Mouse (Mus musculus) intestine, embryonic 15.5 days (tissue): ENCODE measurements around the gene Ptpn5. TPM values are rescaled to one million over a fixed set of nuclear protein-coding genes. Genes with fewer than 3 reads are reported as not detected.

Experiments
- ATAC-seq: fragments of 200-750 bp; cut with Nextera tagmentation; 2 replicates; pipeline ENCODE4 v1.8.0; 2017; ENCODE audit warnings: moderate TSS enrichment, moderate library complexity
- H3K27ac ChIP-seq: fragments of 300-500 bp; sonication (generic); 2 replicates; pipeline ENCODE4 v1.5.1; 2015; ENCODE audit warnings: mild to moderate bottlenecking, inconsistent platforms
- H3K27me3 ChIP-seq: fragments of 300-500 bp; sonication (generic); replicated peaks from 2 replicates; pipeline ENCODE4 v1.6.1; 2015; ENCODE audit warnings: inconsistent platforms
- H3K36me3 ChIP-seq: fragments of 300-500 bp; sonication (generic); 2 replicates; pipeline ENCODE4 v1.6.1; 2015; ENCODE audit warnings: inconsistent platforms
- H3K4me1 ChIP-seq: fragments of 300-500 bp; sonication (generic); replicated peaks from 2 replicates; pipeline ENCODE4 v1.6.1; 2015; ENCODE audit warnings: inconsistent platforms
- H3K4me2 ChIP-seq: fragments of 300-500 bp; sonication (generic); replicated peaks from 2 replicates; pipeline ENCODE4 v1.6.1; 2015; ENCODE audit warnings: mild to moderate bottlenecking, inconsistent platforms
- H3K4me3 ChIP-seq: fragments of 300-500 bp; sonication (generic); replicated peaks from 2 replicates; pipeline ENCODE4 v1.5.1; 2015; ENCODE audit warnings: inconsistent platforms
- H3K9ac ChIP-seq: fragments of 300-500 bp; sonication (generic); 2 replicates; pipeline ENCODE4 v1.6.1; 2015; ENCODE audit warnings: inconsistent platforms
- H3K9me3 ChIP-seq: fragments of 300-500 bp; sonication (generic); 2 replicates; pipeline ENCODE4 v1.6.1; 2016; ENCODE audit warnings: inconsistent platforms
- WGBS: fragments of 180-500 bp; shearing (Covaris S2); methylation state at CpG from one replicate; pipeline ENCODE4 v1.1.7; 2015; 5-methylcytosine and 5-hydroxymethylcytosine counted together
- polyA plus RNA-seq: library from polyadenylated mRNA; unstranded; fragments of >200 nt; fragmentation: Nextera tagmentation; extraction: Ambion mirVana; gene quantifications from 2 replicates; pipeline ENCODE4 v1.2.1, GENCODE M21; 2015

Gene Ptpn5
- polyA plus RNA-seq, 1 experiment from 2014 or later, result 2.0 TPM

GRCm38 (mm10) chr7:47108779-47109189 lies 24.7 kb downstream of the Ptpn5 start:
- H3K4me1 ChIP-seq, result no peaks in the 10 kb centered on the region
- no peak overlapping the region for H3K4me2 ChIP-seq
- H3K9me3 ChIP-seq, result no peaks in the 10 kb centered on the region
- ATAC-seq, result no peak
- H3K9ac ChIP-seq, result no peak overlapping the region
- no peak overlapping the region for H3K4me3 ChIP-seq
- no peak overlapping the region for H3K27ac ChIP-seq
- H3K27me3 ChIP-seq, result no peaks in the 10 kb centered on the region
- 80% methylated on average over 13 of the region's 13 CpGs for WGBS
- no peaks in the 10 kb centered on the region for H3K36me3 ChIP-seq

DNA sequence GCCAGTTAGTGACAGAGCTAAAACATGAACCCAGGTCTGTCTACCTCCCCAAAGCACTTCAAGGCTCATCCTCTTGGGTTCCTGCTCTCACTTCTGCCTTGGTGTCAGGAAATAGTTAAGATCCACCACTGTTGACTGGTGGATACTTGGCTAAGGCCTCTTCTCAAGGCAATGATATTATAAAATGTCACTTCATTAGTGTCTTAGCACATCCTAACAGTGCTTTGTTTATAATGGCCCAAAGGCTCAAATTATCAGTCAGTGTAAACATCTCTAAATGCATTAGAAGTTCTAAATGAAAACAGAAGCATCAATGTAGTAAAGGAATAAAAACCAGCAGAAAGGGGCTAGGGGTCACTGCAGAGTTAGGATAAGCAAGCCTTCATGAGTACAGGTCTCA lies 26.5 kb downstream of the Ptpn5 start:
- no peaks in the 10 kb centered on the region for H3K9me3 ChIP-seq
- H3K4me1 ChIP-seq, result no peaks in the 10 kb centered on the region
- no peak overlapping the region for H3K27ac ChIP-seq
- no peak overlapping the region for H3K4me3 ChIP-seq
- H3K27me3 ChIP-seq, result no peaks in the 10 kb centered on the region
- no peak overlapping the region for H3K4me2 ChIP-seq
- ATAC-seq, result no peak
- no peaks in the 10 kb centered on the region for H3K36me3 ChIP-seq
- H3K9ac ChIP-seq, result no peak overlapping the region

DNA sequence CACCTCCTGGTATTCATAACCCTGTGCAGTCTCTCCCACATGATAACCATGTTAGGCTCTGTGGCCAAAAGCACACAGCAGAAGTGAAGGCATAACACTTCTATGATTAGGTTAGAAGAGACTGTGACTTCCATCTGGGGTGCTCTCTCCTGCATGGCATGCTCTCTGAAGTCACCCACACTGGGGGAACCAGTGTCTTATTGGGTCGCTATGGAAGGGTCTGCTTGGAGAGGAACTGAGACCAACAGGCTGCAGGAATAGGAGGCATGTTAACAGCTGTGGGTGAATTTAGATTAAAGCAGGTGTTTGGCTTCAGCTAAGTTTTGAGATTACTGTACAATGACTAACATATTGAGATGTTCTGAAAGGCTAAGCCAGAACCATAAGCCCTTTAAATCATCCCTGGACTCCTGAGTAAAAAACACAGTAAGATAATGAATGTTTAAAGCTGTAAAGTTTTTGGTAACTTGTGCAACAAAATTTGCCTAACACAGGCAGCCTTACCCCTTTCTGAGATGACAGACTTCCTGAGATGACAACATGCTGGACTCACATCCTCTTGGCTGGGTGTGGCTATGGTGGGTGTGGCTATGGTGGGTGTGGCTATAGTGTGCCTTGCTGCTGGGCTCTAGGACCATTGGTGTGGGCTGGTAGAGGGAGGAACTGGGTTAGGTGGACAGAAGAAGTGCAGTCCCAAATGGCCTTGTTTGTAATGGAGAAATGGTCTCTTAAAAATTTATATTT lies 29.6 kb downstream of the Ptpn5 start:
- no peaks in the 10 kb centered on the region for H3K9me3 ChIP-seq
- H3K36me3 ChIP-seq, result no peaks in the 10 kb centered on the region
- no peaks in the 10 kb centered on the region for H3K27me3 ChIP-seq
- no peaks in the 10 kb centered on the region for H3K4me1 ChIP-seq
- WGBS, result 68% methylated on average over 1 of the region's 1 CpGs
- ATAC-seq, result no peak
- H3K4me2 ChIP-seq, result no peak overlapping the region
- no peak overlapping the region for H3K9ac ChIP-seq
- no peak overlapping the region for H3K4me3 ChIP-seq
- H3K27ac ChIP-seq, result no peak overlapping the region

- no peaks in the 10 kb centered on the region for H3K4me1 ChIP-seq
- H3K9ac ChIP-seq, result no peak overlapping the region
- no peaks in the 10 kb centered on the region for H3K9me3 ChIP-seq
- WGBS, result 64% methylated on average over 2 of the region's 2 CpGs
- H3K4me3 ChIP-seq, result no peak overlapping the region
- H3K27ac ChIP-seq, result no peak overlapping the region
- no peak for ATAC-seq
- H3K27me3 ChIP-seq, result no peaks in the 10 kb centered on the region
- H3K4me2 ChIP-seq, result no peak overlapping the region
- H3K36me3 ChIP-seq, result no peaks in the 10 kb centered on the region
These were observed 30.5 kb downstream of the Ptpn5 start for GRCm38 (mm10) chr7:47102970-47103369.

- H3K27ac ChIP-seq, result no peak overlapping the region
These were observed 32.9 kb downstream of the Ptpn5 start for GRCm38 (mm10) chr7:47100615-47101014.

DNA sequence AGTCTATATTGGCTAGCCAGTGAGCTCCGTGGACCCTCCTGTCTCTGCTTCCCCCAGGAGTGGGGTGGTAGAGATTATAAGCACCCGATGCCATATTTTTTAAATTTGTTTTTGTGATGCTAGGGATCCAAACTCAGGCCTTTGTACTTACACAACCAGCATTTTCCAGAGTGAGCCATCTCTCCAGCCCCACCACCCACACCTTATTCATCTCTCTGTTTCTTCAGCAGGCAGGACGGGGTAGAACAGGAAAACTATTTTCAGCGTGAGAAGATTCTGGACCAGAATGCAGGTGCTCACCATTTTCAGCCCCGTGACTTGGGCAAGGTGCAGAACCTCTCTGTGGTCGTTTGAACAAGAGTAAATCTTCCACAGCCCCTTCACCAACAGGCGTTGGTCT lies 34.2 kb downstream of the Ptpn5 start:
- Histone ChIP-seq H3K27me3 (no peaks in the 10 kb centered on the region), H3K9me3 (no peaks in the 10 kb centered on the region), H3K4me1 (no peaks in the 10 kb centered on the region), H3K27ac (no peak overlapping the region), H3K36me3 (no peaks in the 10 kb centered on the region), H3K9ac (no peak overlapping the region), H3K4me3 (no peak overlapping the region), H3K4me2 (no peak overlapping the region)
- no peak for ATAC-seq
- 79% methylated on average over 7 of the region's 7 CpGs for WGBS

More at GRCm38 (mm10) chr7:47100615-47101014, 32.9 kb downstream of the Ptpn5 start:
- H3K4me3 ChIP-seq, result no peak overlapping the region
- no peaks in the 10 kb centered on the region for H3K9me3 ChIP-seq
- no peaks in the 10 kb centered on the region for H3K36me3 ChIP-seq
- no peak for ATAC-seq
- H3K9ac ChIP-seq, result no peak overlapping the region
- H3K27me3 ChIP-seq, result no peaks in the 10 kb centered on the region
- H3K4me2 ChIP-seq, result no peak overlapping the region
- 64% methylated on average over 6 of the region's 6 CpGs for WGBS
- no peaks in the 10 kb centered on the region for H3K4me1 ChIP-seq

GRCm38 (mm10) chr7:47098044-47098443 lies 35.4 kb downstream of the Ptpn5 start:
- H3K27ac ChIP-seq, result no peak overlapping the region
- no peak overlapping the region for H3K9ac ChIP-seq
- 66% methylated on average over 7 of the region's 7 CpGs for WGBS
- ATAC-seq, result no peak
- H3K4me1 ChIP-seq, result no peaks in the 10 kb centered on the region
- no peak overlapping the region for H3K4me2 ChIP-seq
- H3K9me3 ChIP-seq, result no peaks in the 10 kb centered on the region
- no peak overlapping the region for H3K4me3 ChIP-seq
- H3K27me3 ChIP-seq, result no peaks in the 10 kb centered on the region
- H3K36me3 ChIP-seq, result no peaks in the 10 kb centered on the region

DNA sequence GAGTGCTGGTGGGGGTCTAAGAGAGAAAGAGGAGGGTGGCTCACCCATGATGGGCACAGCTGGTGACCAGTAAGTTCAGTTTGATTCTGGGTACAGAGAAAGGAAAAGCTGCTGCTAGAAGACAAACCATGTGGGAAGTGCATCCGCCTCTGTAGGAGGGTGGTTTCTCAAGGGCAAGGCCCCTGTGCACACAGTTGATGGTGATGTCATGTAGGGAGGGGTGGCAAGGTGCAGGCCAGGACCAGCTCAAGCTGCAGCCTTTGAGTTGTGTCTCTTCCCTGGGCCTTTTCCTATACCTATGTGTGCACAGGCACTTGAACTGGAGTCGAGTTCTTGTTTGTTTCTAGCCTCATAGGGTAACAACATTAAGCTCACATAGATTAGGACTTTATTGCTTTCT lies 38.5 kb downstream of the Ptpn5 start:
- no peaks in the 10 kb centered on the region for H3K4me1 ChIP-seq
- 46% methylated on average over 2 of the region's 2 CpGs for WGBS
- H3K4me3 ChIP-seq, result no peak overlapping the region
- H3K9ac ChIP-seq, result no peak overlapping the region
- H3K36me3 ChIP-seq, result no peaks in the 10 kb centered on the region
- no peak overlapping the region for H3K4me2 ChIP-seq
- H3K9me3 ChIP-seq, result no peaks in the 10 kb centered on the region
- ATAC-seq, result no peak
- no peak overlapping the region for H3K27ac ChIP-seq
- no peaks in the 10 kb centered on the region for H3K27me3 ChIP-seq

GRCm38 (mm10) chr7:47093935-47094334 lies 39.5 kb downstream of the Ptpn5 start:
- no peaks in the 10 kb centered on the region for H3K4me1 ChIP-seq
- no peak overlapping the region for H3K27ac ChIP-seq
- 87% methylated on average over 5 of the region's 5 CpGs for WGBS
- no peak for ATAC-seq
- H3K4me2 ChIP-seq, result no peak overlapping the region
- no peak overlapping the region for H3K9ac ChIP-seq
- no peak overlapping the region for H3K4me3 ChIP-seq
- H3K36me3 ChIP-seq, result no peaks in the 10 kb centered on the region
- no peaks in the 10 kb centered on the region for H3K27me3 ChIP-seq
- H3K9me3 ChIP-seq, result no peaks in the 10 kb centered on the region

- no peak overlapping the region for H3K4me3 ChIP-seq
- no peaks in the 10 kb centered on the region for H3K36me3 ChIP-seq
- no peak overlapping the region for H3K27ac ChIP-seq
- no peak overlapping the region for H3K9ac ChIP-seq
- peaks cover 4% of the 10 kb centered on the region; the same call in 1 of the 2 replicates for H3K4me1 ChIP-seq
- H3K27me3 ChIP-seq, result no peaks in the 10 kb centered on the region
- no peak for ATAC-seq
- 46% methylated on average over 1 of the region's 1 CpGs for WGBS
- H3K9me3 ChIP-seq, result no peaks in the 10 kb centered on the region
- no peak overlapping the region for H3K4me2 ChIP-seq
These were observed 48.4 kb downstream of the Ptpn5 start for GRCm38 (mm10) chr7:47085075-47085474.

DNA sequence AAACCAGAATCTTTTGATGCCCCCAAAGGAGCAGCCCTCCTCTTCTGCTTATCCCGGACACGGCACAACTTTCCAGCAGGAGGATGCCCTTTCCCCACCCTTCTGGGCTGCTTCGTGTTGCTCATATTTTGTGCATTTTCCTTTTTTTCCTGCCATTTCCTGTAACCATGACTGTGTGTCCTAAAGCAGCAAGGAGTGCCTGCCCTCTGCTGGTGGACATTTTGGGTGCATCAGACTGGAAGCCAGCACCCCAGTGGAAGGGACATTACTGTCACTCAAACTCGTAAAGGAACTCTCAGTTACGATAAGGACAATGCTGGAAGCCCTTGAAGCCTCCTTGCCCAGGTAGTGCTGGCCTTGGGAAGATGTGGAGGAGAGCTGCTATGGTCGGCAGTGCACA lies 52.2 kb downstream of the Ptpn5 start:
- ATAC-seq, result peak; percentile 69
- Histone ChIP-seq H3K9me3 (no peaks in the 10 kb centered on the region), H3K27ac (no peak overlapping the region), H3K27me3 (no peaks in the 10 kb centered on the region), H3K4me1 (peaks cover 4% of the 10 kb centered on the region; the same call in 1 of the 2 replicates), H3K4me2 (no peak overlapping the region), H3K4me3 (no peak overlapping the region), H3K36me3 (no peaks in the 10 kb centered on the region), H3K9ac (no peak overlapping the region)
- 28% methylated on average over 6 of the region's 6 CpGs for WGBS

- Histone ChIP-seq H3K9me3 (no peaks in the 10 kb centered on the region), H3K4me2 (no peak overlapping the region), H3K36me3 (no peaks in the 10 kb centered on the region), H3K27ac (no peak overlapping the region), H3K4me3 (no peak overlapping the region), H3K9ac (no peak overlapping the region), H3K27me3 (no peaks in the 10 kb centered on the region), H3K4me1 (peaks cover 4% of the 10 kb centered on the region; the same call in 1 of the 2 replicates)
- ATAC-seq, result 0 out of 2 replicates have a peak, but pooled peaks have one; percentile 13
- WGBS, result 57% methylated on average over 3 of the region's 3 CpGs
These were observed 52.6 kb downstream of the Ptpn5 start for GRCm38 (mm10) chr7:47080868-47081267.

DNA sequence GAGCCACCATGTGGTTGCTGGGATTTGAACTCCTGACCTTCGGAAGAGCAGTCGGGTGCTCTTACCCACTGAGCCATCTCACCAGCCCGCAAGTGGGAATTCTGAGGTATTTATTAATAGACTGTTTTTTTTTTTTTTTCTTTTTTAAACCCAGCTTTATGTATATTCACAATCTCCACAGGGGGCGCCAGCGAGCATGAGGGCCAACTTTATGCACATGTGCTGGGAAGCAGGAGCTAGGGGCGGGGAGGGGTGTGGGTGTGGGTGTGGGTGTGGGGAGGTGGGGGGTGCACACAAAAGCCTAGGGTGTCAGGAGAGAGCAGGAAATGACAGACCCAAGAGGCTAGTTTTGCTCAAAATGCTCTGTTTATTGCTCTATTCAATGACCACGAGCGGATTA lies 56.0 kb downstream of the Ptpn5 start:
- Histone ChIP-seq H3K36me3 (no peaks in the 10 kb centered on the region), H3K27me3 (no peaks in the 10 kb centered on the region), H3K4me3 (no peak overlapping the region), H3K9me3 (no peaks in the 10 kb centered on the region), H3K4me2 (no peak overlapping the region), H3K9ac (no peak overlapping the region), H3K27ac (no peak overlapping the region), H3K4me1 (peaks cover 20% of the 10 kb centered on the region)
- 69% methylated on average over 8 of the region's 8 CpGs for WGBS
- no peak for ATAC-seq
